Mouse (Mus musculus) olfactory bulb, adult 2 months (tissue): ENCODE results near the gene Tnc. TPM values are rescaled to one million over a fixed set of nuclear protein-coding genes. Genes with fewer than 3 reads are reported as not detected.

Source experiments
- H3K27ac ChIP-seq: fragments of 200-500 bp; 2 replicates; pipeline ENCODE4 v1.5.1; 2012; ENCODE audit warnings: low read depth, low read length; ENCODE audit not compliant: insufficient read depth
- H3K4me1 ChIP-seq: fragments of 200-500 bp; 2 replicates; pipeline ENCODE4 v1.6.1; 2012; ENCODE audit warnings: low read length; ENCODE audit not compliant: control insufficient read depth, insufficient read depth
- H3K4me3 ChIP-seq: fragments of 200-500 bp; 2 replicates; pipeline ENCODE4 v1.5.1; 2012; ENCODE audit warnings: mild to moderate bottlenecking, low read depth, low read length, moderate library complexity; ENCODE audit not compliant: insufficient read depth
- CTCF ChIP-seq: fragments of 200-500 bp; IDR thresholded peaks from 2 replicates; pipeline ENCODE4 v1.5.1; 2012; ENCODE audit warnings: low read depth, mild to moderate bottlenecking, low read length, moderate library complexity; ENCODE audit not compliant: insufficient read depth
- POLR2A ChIP-seq: fragments of 200-500 bp; IDR thresholded peaks from 2 replicates; pipeline ENCODE4 v1.6.1; 2012; ENCODE audit warnings: mild to moderate bottlenecking, low read depth, low read length, moderate library complexity; ENCODE audit not compliant: insufficient read depth
- WGBS: fragments of 180-500 bp; shearing (Covaris S2); methylation state at CpG from one replicate; pipeline ENCODE4 v1.1.7; 2018; 5-methylcytosine and 5-hydroxymethylcytosine counted together
- polyA plus RNA-seq: library from polyadenylated mRNA; stranded (reverse); fragments of >200 nt; gene quantifications from 2 replicates; pipeline ENCODE4 v1.2.4, GENCODE M21; 2012; ENCODE audit warnings: low replicate concordance; ENCODE audit not compliant: missing spikeins, insufficient read depth, insufficient read length

The Tnc gene
- polyA plus RNA-seq, result not detected in 2 replicates

- TF ChIP-seq POLR2A (no peak), CTCF (no peak)
- H3K27ac ChIP-seq, result no peak within 1 kb of the TSS
- peak within 1 kb of the TSS; percentile 42 for H3K4me3 ChIP-seq
- H3K4me1 ChIP-seq, result peaks cover 10% of the 10 kb centered on the region
- WGBS, result under 1% methylated on average over 26 of the region's 26 CpGs
These were observed at the start of gene Tnc for GRCm38 (mm10) chr4:64046831-64047493. Gene Tnc, minus strand, starts transcription at chr4:64047015.

GRCm38 (mm10) chr4:64094221-64094620, 47.4 kb upstream of the Tnc start:
- no peak overlapping the region for H3K27ac ChIP-seq
- no peak overlapping the region for H3K4me3 ChIP-seq
- H3K4me1 ChIP-seq, result peaks cover 2% of the 10 kb centered on the region
- WGBS, result 48% methylated on average over 5 of the region's 5 CpGs
- TF ChIP-seq POLR2A (no peak), CTCF (no peak)

GRCm38 (mm10) chr4:64092857-64093256, 46.0 kb upstream of the Tnc start:
- no peak overlapping the region for H3K4me3 ChIP-seq
- TF ChIP-seq CTCF (no peak), POLR2A (no peak)
- no peak overlapping the region for H3K27ac ChIP-seq

GRCm38 (mm10) chr4:64089378-64089777, 42.6 kb upstream of the Tnc start:
- 90% methylated on average over 2 of the region's 2 CpGs for WGBS
- no peak overlapping the region for H3K4me3 ChIP-seq
- no peak overlapping the region for H3K27ac ChIP-seq
- TF ChIP-seq CTCF, result no peak
- TF ChIP-seq POLR2A, result no peak
- H3K4me1 ChIP-seq, result peaks cover 2% of the 10 kb centered on the region

More at GRCm38 (mm10) chr4:64092857-64093256, 46.0 kb upstream of the Tnc start:
- H3K4me1 ChIP-seq, result peaks cover 2% of the 10 kb centered on the region
- 71% methylated on average over 1 of the region's 1 CpGs for WGBS

GRCm38 (mm10) chr4:64087675-64088074, 40.9 kb upstream of the Tnc start:
- Histone ChIP-seq H3K4me1 (no peaks in the 10 kb centered on the region), H3K27ac (no peak overlapping the region), H3K4me3 (no peak overlapping the region)
- TF ChIP-seq POLR2A, result no peak
- no peak for TF ChIP-seq CTCF
- 43% methylated on average over 2 of the region's 2 CpGs for WGBS

- Histone ChIP-seq H3K4me3 (no peak overlapping the region), H3K27ac (no peak overlapping the region), H3K4me1 (no peaks in the 10 kb centered on the region)
- 97% methylated on average over 1 of the region's 1 CpGs for WGBS
- no peak for TF ChIP-seq POLR2A
- TF ChIP-seq CTCF, result no peak
These were observed 39.3 kb upstream of the Tnc start for GRCm38 (mm10) chr4:64085993-64086567.

- Histone ChIP-seq H3K4me3 (no peak overlapping the region), H3K4me1 (no peaks in the 10 kb centered on the region), H3K27ac (no peak overlapping the region)
- 80% methylated on average over 5 of the region's 5 CpGs for WGBS
- no peak for TF ChIP-seq CTCF
- no peak for TF ChIP-seq POLR2A
These were observed 37.0 kb upstream of the Tnc start for GRCm38 (mm10) chr4:64083858-64084257.

GRCm38 (mm10) chr4:64078029-64078619, 31.3 kb upstream of the Tnc start:
- H3K27ac ChIP-seq, result no peak overlapping the region
- TF ChIP-seq POLR2A (no peak), CTCF (no peak)
- H3K4me3 ChIP-seq, result no peak overlapping the region
- H3K4me1 ChIP-seq, result no peaks in the 10 kb centered on the region
- 91% methylated on average over 2 of the region's 2 CpGs for WGBS
